Mouse (Mus musculus): ENCODE measurements at regions not wholly inside any gene's neighbourhood (a gene's known extent, or its start where the extent isn't known, plus 50 kb on each side); places are given as distances from the start of the nearest gene placed in this dataset.

DNA sequence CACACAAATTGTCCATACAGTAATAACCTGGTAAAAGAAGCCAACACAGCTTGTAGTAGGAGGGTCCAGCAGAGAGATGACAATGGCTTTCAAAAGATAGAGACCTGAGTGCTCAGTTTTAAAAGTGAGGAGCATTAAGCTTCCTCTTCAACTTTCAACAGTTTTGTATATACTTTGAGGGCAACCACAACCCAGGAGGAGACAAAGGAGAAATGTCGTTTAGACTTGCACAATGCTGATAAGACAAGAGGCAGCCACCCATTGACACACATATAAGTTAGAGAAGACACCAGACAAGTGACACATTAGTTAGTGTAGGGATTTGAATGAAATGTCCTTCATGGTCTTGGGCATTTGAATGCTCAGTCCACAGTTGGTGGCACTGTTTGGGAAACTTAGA is 147.2 kb upstream of the Tbl1x start:
- no peak for TF ChIP-seq POLR2A (IDR thresholded peaks at IDR 0.05; ENCODE audit: control insufficient read depth, extremely low read depth, insufficient read depth, low read length, poor library complexity)
- TF ChIP-seq CTCF (IDR thresholded peaks at IDR 0.05; ENCODE audit: borderline replicate concordance, control insufficient read depth, extremely low read depth, insufficient read depth, low read length, poor library complexity), result no peak
